Mouse (Mus musculus): ENCODE data around the gene Spns3. TPM values are rescaled to one million over a fixed set of nuclear protein-coding genes. Genes with fewer than 3 reads are reported as not detected.
A peak's percentile ranks its signal among the peaks of the same experiment; 100 is the strongest.

The Spns3 gene
- polyA plus RNA-seq, 1 experiment from 2014 or later: 1.9 TPM

GRCm38 (mm10) chr11:72564232-72564807, 14.0 kb upstream of the Spns3 start:
- DNase-seq (no peak), ATAC-seq (peak; percentile 49)
- no peak overlapping the region for H3K4me3 ChIP-seq (ENCODE audit: low read depth, low read length)
- no peak overlapping the region for H3K9ac ChIP-seq (replicated peaks)
- H3K27ac ChIP-seq (ENCODE audit: low read depth): no peak overlapping the region
- H3K36me3 ChIP-seq (replicated peaks; ENCODE audit: insufficient read depth, low read length): no peaks in the 10 kb centered on the region
- 22% methylated on average over 6 of the region's 6 CpGs for WGBS (ENCODE audit: insufficient replicate concordance)
- H3K4me1 ChIP-seq (ENCODE audit: insufficient read depth): no peaks in the 10 kb centered on the region
- H3K27me3 ChIP-seq (ENCODE audit: insufficient read depth, low read length): no peaks in the 10 kb centered on the region
- TF ChIP-seq EP300 (IDR thresholded peaks at IDR 0.05; ENCODE audit: low read depth): no peak
- peak; percentile 89 for TF ChIP-seq CTCF (IDR thresholded peaks at IDR 0.05; ENCODE audit: low read depth)
- H3K4me2 ChIP-seq (ENCODE audit: low read depth, low read length): no peak overlapping the region
- no peaks in the 10 kb centered on the region for H3K9me3 ChIP-seq (ENCODE audit: low read length)

GRCm38 (mm10) chr11:72560661-72561060, 10.4 kb upstream of the Spns3 start:
- TF ChIP-seq CTCF (IDR thresholded peaks at IDR 0.05; ENCODE audit: low read depth) (no peak), EP300 (IDR thresholded peaks at IDR 0.05; ENCODE audit: low read depth) (no peak)
- Histone ChIP-seq H3K36me3 (replicated peaks; ENCODE audit: insufficient read depth, low read length) (no peaks in the 10 kb centered on the region), H3K27ac (ENCODE audit: low read depth) (no peak overlapping the region), H3K4me2 (ENCODE audit: low read depth, low read length) (no peak overlapping the region), H3K4me1 (ENCODE audit: insufficient read depth) (peaks cover 8% of the 10 kb centered on the region; the same call in 1 of the 2 replicates), H3K9me3 (ENCODE audit: low read length) (no peaks in the 10 kb centered on the region), H3K9ac (replicated peaks) (no peak overlapping the region), H3K4me3 (ENCODE audit: low read depth, low read length) (no peak overlapping the region), H3K27me3 (ENCODE audit: insufficient read depth, low read length) (no peaks in the 10 kb centered on the region)
- no peak for DNase-seq
- 64% methylated on average over 3 of the region's 3 CpGs for WGBS (ENCODE audit: insufficient replicate concordance)
- no peak for ATAC-seq

GRCm38 (mm10) chr11:72558155-72558554, 7.8 kb upstream of the Spns3 start:
- H3K27me3 ChIP-seq (ENCODE audit: insufficient read depth, low read length): no peaks in the 10 kb centered on the region
- WGBS (ENCODE audit: insufficient replicate concordance): 54% methylated on average over 5 of the region's 5 CpGs
- H3K4me1 ChIP-seq (ENCODE audit: insufficient read depth): peaks cover 8% of the 10 kb centered on the region; the same call in 1 of the 2 replicates
- H3K27ac ChIP-seq (ENCODE audit: low read depth): no peak overlapping the region
- no peaks in the 10 kb centered on the region for H3K36me3 ChIP-seq (replicated peaks; ENCODE audit: insufficient read depth, low read length)
- H3K9ac ChIP-seq (replicated peaks): no peak overlapping the region
- H3K4me2 ChIP-seq (ENCODE audit: low read depth, low read length): no peak overlapping the region
- peak; percentile 68 for ATAC-seq
- H3K4me3 ChIP-seq (ENCODE audit: low read depth, low read length): no peak overlapping the region
- TF ChIP-seq EP300 (IDR thresholded peaks at IDR 0.05; ENCODE audit: low read depth) (no peak), CTCF (IDR thresholded peaks at IDR 0.05; ENCODE audit: low read depth) (no peak)
- DNase-seq: no peak
- no peaks in the 10 kb centered on the region for H3K9me3 ChIP-seq (ENCODE audit: low read length)

GRCm38 (mm10) chr11:72556953-72557352, 6.6 kb upstream of the Spns3 start:
- ATAC-seq (no peak), DNase-seq (no peak)
- Histone ChIP-seq H3K4me3 (ENCODE audit: low read depth, low read length) (no peak overlapping the region), H3K4me2 (ENCODE audit: low read depth, low read length) (no peak overlapping the region), H3K9ac (replicated peaks) (no peak overlapping the region), H3K9me3 (ENCODE audit: low read length) (no peaks in the 10 kb centered on the region), H3K36me3 (replicated peaks; ENCODE audit: insufficient read depth, low read length) (no peaks in the 10 kb centered on the region), H3K27ac (ENCODE audit: low read depth) (no peak overlapping the region), H3K27me3 (ENCODE audit: insufficient read depth, low read length) (no peaks in the 10 kb centered on the region), H3K4me1 (ENCODE audit: insufficient read depth) (peaks cover 8% of the 10 kb centered on the region; the same call in 1 of the 2 replicates)
- 59% methylated on average over 2 of the region's 2 CpGs for WGBS (ENCODE audit: insufficient replicate concordance)
- no peak for TF ChIP-seq EP300 (IDR thresholded peaks at IDR 0.05; ENCODE audit: low read depth)
- no peak for TF ChIP-seq CTCF (IDR thresholded peaks at IDR 0.05; ENCODE audit: low read depth)

GRCm38 (mm10) chr11:72556470-72556869, 6.2 kb upstream of the Spns3 start:
- H3K4me1 ChIP-seq (ENCODE audit: insufficient read depth): peaks cover 11% of the 10 kb centered on the region
- H3K9ac ChIP-seq (replicated peaks): no peak overlapping the region
- no peaks in the 10 kb centered on the region for H3K27me3 ChIP-seq (ENCODE audit: insufficient read depth, low read length)
- no peaks in the 10 kb centered on the region for H3K36me3 ChIP-seq (replicated peaks; ENCODE audit: insufficient read depth, low read length)
- no peak overlapping the region for H3K27ac ChIP-seq (ENCODE audit: low read depth)
- DNase-seq: no peak
- no peak for ATAC-seq
- no peak overlapping the region for H3K4me2 ChIP-seq (ENCODE audit: low read depth, low read length)
- no peak for TF ChIP-seq CTCF (IDR thresholded peaks at IDR 0.05; ENCODE audit: low read depth)
- TF ChIP-seq EP300 (IDR thresholded peaks at IDR 0.05; ENCODE audit: low read depth): no peak
- H3K4me3 ChIP-seq (ENCODE audit: low read depth, low read length): no peak overlapping the region
- WGBS (ENCODE audit: insufficient replicate concordance): 79% methylated on average over 4 of the region's 4 CpGs
- H3K9me3 ChIP-seq (ENCODE audit: low read length): no peaks in the 10 kb centered on the region

- Histone ChIP-seq H3K36me3 (replicated peaks; ENCODE audit: insufficient read depth, low read length) (no peaks in the 10 kb centered on the region), H3K27me3 (ENCODE audit: insufficient read depth, low read length) (no peaks in the 10 kb centered on the region), H3K4me3 (ENCODE audit: low read depth, low read length) (no peak overlapping the region), H3K4me1 (ENCODE audit: insufficient read depth) (peaks cover 29% of the 10 kb centered on the region), H3K4me2 (ENCODE audit: low read depth, low read length) (no peak overlapping the region), H3K9ac (replicated peaks) (no peak overlapping the region), H3K27ac (ENCODE audit: low read depth) (no peak overlapping the region), H3K9me3 (ENCODE audit: low read length) (no peaks in the 10 kb centered on the region)
- ATAC-seq (peak; percentile 7; the same call in 1 of the 2 replicates), DNase-seq (no peak)
- 35% methylated on average over 7 of the region's 7 CpGs for WGBS (ENCODE audit: insufficient replicate concordance)
- TF ChIP-seq CTCF (IDR thresholded peaks at IDR 0.05; ENCODE audit: low read depth) (no peak), EP300 (IDR thresholded peaks at IDR 0.05; ENCODE audit: low read depth) (no peak)
Measured at GRCm38 (mm10) chr11:72551531-72552105, 1.3 kb upstream of the Spns3 start.
